Mouse (Mus musculus): ENCODE data around the gene Angel2.
A peak's percentile ranks its signal among the peaks of the same experiment; 100 is the strongest.

The Angel2 gene

DNA sequence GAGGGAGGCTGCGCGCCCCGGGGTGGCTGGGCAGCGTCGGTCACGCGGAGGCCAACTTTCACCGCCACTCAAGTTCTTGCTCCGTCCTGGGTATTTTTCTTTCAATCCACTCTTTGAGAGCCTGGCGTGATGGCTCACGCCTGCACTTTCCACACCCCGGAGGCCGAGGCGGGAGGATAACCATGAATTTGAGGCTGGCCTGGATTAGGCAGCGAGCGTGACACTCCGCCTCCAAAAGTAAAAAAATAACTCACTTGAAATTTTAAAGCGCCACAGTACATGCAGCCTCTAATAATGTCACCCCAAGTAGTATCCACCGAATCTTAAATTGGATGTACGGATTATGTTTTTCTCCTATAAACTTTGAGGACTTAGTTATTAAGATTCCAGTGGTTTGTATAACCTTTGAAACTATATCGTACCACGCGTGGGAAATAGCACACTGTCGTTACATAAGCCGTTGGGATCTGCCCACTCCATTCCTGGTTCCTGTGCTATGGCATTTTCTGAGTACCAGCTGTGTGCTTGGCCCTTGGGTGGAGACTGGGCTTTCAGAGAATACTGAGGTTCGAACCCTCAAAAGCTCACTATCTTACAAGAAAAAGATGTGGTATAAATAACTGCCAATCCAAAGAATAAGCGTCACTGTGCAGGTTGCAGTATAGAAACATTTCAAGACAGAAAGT is 4.2 kb downstream of the Angel2 start:
- DNase-seq (ENCODE audit: low read depth, low spot score), result no peak

DNA sequence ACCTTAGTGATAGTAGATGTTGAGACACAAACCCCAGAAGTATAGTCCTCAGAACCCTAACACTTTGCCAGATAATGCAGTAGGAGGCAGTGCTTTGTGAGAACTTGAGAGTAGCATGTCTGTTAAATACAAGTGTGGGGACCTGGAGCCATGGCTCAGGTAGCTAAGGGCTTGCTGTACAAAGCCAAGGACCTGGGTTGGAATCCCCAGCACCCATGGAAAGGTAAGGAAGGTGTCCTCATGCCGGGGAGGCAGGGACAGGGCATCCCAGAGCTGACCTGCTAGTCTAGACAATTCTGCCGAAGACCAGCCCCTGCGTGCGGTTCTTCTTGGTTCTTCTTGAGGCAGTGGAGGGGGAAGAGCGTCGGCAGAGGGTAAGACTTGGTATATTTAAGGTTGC is 5.3 kb downstream of the Angel2 start:
- no peak for DNase-seq (ENCODE audit: low read depth, low spot score)

DNA sequence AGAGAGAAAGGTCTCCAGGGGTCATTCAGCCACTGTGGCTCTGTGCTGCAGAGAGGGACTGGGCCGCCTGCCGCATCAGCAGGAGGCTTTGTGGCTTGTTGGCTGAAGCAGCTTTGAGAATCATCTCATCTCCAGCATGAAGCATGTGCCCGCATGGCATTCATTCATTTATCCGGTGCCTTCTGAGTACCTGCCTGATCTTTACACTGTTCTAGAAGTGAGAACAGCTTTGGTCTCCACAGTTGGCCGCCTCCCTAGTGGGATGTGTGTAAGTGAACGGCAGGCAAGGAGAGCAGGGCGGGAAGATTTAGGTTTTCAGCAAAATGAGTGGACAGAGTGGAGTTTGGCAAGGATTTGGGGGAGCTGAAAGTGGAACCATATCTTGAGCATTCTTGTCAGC is 14.9 kb downstream of the Angel2 start:
- DNase-seq (ENCODE audit: low read depth, low spot score), result no peak

DNA sequence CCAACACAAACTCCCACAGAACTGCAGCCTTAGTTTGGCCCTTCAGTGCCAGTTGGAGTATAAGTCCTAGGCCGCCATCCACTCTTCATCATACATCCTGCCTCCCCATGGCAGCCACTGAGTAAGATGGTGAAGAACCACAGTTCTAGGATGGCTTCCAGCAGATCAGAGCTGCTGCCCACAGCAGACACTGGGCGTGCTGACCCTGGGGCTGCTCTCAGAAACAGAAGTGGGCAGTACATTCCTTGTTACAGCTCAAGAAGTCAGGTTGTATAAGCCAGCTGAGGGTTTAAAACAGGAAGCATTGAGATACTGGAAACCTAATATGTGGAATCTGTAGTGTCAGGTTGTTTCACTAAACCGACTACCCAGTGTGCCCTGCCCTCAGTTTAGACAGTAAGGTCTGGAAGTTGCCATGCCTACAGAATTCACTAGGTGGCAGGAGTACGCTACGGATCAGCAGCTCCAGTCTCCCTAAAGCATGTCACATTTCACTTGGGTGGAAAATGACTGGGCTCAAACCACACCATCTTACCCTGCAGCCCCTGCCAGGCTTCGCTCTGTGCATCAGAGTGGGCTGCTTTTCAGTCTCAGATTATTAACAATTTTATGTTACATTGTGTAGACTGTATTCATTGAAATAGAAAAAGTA is 19.3 kb downstream of the Angel2 start:
- DNase-seq (ENCODE audit: low read depth, low spot score), result peak; percentile 50

DNA sequence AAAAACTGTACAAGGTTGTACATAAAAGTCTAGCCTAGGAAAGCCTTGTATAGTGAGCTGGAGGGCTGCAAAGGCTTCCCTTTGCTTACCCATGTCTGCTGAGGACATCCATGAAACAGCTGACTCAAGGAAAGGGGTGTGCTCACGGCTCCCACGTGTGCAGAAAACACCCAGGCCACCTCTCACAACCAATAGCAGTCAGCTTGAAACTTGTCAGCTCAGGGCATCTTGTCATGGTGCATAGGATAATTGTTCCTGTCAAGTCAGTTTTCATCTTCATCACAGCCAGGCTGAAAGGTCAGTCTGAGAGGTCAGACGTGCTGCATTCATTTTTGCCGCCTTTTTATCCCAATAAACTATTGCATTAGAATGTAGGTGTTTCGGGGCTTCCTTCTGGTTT is 23.1 kb downstream of the Angel2 start:
- DNase-seq (ENCODE audit: low read depth, low spot score), result no peak

DNA sequence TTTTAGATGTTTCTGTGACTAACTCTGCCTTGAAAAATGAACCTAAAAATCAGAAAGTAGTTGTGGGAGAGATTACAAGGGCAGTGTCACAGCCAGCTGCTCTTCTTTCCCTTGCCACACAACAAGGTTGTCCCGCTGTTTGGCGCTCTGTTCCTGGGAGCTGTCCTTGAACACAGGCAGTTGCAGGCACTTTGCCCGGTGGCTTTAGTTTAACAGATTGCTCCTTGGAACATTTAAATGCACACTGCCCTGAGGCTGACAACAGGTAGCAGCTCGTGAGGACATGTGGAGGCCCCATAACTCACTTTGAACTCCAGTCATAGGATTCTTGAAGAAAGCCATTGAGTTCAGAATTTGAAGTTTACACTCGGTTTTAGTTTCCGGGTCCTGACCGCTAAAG is 23.5 kb downstream of the Angel2 start:
- no peak for DNase-seq (ENCODE audit: low read depth, low spot score)

DNA sequence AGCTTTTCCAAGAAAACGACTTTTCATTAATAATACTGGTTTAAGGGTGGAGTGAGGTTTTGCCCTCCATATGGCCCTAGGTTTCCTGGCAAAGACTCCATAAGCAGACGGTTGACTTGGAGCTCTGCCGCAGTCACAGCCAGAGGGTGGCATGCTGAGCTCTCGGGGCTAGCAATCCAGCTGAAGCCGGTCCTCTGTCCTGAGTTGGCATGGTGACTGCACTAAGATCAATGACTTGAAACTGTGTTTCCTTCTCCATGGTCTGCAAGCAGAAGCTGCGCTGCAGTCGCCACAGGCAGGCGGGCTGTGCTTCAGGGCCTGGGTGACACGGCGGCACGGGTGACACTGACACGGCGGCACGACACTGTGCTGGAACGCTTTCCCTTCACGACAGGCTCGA is 23.9 kb downstream of the Angel2 start:
- no peak for DNase-seq (ENCODE audit: low read depth, low spot score)

DNA sequence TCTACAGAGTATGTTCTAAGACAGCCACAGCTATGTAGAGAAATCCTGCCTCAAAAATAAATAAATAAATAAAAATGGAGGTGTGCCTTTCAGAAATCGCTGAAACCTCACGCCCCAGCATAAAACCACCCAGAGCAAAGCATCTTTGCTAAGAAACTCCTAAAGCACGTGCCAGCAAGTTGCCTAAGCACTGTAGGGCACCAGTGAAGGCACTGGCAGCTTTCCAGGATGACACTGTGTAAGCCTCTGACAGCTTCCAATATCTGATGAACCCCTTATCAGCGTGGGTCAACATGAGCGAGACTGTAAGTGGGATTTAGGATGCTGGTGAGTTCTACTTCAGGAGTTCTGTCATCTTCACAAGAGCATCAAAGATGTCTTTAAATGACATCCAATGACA is 26.1 kb downstream of the Angel2 start:
- DNase-seq (ENCODE audit: low read depth, low spot score), result no peak

DNA sequence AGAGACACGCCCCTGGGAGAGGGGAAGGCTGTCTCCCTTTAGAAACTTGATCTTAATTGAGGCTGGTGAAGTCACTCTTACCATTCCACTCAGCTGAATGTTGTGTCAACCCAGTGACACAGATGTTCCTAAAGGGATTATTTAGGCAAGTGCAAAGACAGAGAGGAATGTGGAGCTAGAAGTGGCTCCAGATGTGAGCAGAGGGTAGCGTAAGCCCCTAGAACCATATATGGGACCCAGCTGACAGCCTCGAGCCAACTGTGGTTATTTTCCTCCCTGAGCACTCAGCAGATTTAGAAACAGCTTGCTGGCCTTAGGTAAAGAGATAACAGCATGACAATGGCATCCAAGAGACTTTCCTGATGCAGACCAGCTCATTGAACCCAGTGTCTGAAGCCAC is 28.1 kb downstream of the Angel2 start:
- no peak for DNase-seq (ENCODE audit: low read depth, low spot score)

DNA sequence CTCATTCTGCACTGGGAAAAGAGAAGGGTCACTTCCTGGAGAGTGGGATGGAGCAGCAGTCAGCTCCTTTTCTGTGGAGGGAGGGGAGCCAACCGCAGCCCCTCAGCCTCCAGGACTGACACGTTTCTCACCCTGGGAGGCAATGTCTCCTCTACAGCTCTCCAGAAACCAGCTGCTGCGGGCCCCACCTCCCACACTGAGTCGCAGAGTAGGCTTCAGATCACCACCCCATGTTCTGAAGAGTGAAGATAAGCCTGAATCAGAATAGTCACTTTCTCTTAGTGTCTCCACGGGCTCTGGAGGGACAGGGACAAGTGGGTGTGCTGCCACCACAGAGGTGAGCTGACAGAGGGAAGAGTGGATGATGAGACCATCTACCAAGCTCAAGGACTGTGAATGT is 33.9 kb downstream of the Angel2 start:
- no peak for DNase-seq (ENCODE audit: low read depth, low spot score)

DNA sequence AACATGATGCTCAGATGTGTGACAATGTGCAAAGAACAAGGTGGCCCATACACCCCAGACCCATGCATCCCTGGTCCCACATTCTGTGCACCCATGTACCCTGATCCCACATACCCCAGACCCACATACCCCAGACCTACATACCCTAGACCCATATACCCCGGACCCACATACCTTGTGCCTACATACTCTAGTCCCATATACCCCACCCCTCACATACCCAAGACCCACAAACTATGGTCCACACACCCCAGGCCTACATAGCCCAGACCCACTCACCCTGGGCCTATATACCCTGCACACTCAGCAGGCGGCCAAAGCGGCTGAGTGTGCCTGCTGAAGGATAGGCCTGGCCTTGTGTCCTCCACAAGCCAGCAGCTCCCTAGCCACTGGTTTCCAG is 37.8 kb downstream of the Angel2 start:
- no peak for DNase-seq (ENCODE audit: low read depth, low spot score)

DNA sequence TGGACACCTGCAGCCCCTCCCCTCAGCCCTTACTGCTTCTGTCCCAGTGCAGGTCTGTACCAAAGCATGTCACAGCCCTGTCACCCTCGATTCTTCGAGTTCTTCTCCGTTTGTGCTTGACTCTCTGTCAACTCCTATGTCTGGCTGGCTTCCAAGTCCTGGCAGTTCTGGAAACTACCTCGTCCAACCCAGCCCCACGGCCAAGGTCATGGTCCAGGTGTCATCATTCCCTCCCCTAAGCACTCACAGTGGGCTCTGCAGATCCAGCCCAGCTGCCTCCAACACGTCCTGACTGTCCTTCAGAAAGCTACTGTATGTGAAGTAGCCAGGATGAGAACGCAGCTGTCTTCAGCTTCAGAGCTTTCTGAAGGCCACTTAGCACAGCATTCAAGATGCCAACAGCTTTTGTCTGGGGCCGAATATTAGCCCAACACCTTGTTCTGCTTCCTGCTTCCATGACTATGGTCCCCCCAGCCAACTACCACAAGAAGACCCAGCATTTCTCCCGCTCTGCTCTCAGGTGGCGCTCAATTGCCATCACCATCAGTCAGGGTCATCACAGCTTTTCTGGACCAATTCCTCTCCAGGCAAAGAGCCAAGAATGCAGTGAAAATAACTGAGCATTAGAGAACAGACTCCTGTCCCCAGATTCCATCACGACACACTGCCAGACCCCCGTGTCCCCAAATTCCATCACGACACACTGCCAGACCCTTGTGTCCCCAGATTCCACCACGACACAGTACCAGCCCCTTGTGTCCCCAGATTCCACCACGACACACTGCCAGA is 40.3 kb downstream of the Angel2 start:
- no peak for DNase-seq (ENCODE audit: low read depth, low spot score)

DNA sequence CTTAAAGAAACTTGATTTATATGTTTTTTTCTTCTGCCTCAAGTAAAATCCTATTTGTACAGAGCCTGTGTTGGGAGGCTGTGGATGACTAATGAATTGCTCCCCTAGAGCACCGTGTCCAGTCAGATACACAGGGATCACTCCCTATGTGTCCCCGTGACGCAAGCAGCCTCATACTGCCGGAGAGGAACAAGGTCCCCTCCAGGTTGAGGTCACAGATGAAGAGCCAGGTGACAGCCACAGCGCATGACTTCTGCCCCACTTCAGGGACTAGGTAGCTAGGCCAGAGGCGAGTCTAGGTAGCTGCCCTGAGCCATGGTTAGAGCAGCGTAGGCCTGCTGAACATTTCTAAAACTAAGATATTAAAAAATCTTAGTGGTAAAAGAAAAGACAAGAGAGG is 43.1 kb downstream of the Angel2 start:
- DNase-seq (ENCODE audit: low read depth, low spot score), result no peak

DNA sequence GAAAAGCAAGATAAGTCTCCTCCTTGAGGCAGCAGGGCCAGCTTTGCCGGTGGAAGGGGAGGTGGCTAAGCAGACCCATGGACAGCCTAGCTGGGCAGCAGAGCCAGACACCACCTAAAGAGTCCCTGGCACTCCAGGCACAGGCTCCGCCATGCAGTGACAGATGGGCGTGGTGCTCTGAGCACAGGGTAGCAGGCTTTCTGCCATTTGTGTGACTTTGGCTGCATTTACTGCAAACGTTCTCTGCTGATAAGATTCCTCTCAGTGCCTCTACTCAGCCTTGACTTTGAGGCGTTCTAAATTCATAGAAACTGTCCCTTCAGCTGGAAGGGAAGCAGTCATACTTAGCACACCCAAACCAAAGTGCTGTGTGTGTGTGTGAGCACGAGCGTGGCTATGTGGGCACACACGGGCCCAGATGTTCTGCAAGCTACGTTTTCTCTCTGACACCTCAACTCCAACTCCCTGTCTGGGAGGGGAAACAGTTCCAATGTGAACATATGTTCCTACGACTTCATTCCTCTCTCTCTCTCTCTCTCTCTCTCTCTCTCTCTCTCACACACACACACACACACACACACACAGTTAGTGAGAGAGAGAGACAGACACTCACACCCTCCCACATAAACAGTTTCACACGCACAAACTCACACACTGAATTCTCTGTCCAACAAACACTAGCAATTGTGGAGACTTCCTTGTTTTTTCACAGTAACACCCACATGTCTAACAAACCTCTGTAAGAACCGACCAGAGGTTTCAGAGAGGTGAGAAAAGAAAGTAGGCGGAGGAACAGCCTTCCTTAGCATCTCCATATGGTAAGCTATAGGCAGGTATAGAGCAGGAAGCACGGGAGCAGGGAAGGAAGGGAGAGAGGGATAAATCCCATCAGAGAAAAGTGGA is 47.0 kb downstream of the Angel2 start:
- DNase-seq (ENCODE audit: low read depth, low spot score), result no peak

DNA sequence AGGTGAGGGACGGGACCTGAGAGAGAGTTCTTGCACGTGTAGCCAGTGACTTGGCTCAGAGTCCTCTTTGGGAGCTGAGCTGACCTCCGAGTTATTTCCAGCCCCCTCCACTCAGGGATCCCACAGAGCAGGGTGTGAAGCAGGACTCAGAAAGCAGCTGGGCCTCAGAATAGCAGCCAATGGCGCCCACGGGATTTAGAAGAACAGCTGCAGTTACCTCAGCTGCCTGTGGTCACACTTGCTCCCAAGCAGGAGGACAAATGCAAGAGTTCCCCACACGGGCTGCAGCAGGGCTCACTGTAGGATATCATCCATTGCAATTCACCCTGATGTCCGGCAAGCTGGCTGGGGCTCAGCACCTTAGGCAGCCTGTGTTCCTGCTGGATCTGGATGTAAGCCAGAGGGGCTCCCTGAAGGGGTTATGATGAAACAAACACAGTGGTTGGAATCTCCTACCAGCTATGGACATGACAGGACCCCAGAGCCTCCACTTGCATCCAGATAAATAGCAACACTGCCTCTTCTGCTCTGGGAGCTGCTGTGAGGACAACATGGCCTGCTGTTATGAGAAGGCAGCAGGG is 47.8 kb downstream of the Angel2 start:
- no peak for DNase-seq (ENCODE audit: low read depth, low spot score)

DNA sequence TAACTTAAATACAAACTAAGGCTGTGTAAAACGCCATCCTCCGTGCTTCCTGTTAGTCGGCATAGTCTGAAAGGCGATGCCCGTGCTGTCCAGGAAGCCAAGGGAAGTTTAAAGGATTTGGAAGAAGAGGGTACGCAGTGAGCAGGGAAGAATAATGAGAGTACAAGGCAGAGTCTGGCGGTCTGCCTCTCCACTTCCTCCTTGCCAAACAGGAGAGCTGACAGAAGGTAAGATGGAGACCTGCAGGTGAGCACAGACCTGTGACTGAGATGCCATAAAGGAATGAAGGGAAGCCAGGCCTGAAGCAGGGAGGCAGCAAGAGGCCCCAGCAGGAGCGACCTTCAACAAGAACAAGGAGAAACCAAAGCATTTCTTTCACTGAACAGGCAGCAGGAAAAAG is 49.3 kb downstream of the Angel2 start:
- DNase-seq (ENCODE audit: low read depth, low spot score), result no peak

DNA sequence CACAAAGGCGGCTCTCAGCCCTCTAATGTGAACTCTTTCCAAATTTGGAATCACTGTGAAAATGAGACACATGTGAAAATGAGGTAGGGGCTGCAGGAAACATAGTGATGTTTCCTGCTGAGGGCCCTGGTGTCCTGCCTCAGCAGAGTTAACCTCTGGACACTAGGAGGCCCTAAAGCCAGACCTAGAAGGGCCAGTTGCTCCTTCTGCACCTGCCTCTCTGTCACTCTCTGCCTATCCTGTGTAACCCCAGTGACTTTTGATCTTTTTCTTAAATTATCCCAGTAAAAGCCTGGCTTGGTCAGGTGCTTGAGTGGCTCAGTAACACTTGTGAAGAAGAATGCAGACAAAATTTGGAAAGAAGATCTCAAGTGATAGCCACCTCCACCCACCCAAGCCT is 49.9 kb downstream of the Angel2 start:
- DNase-seq (ENCODE audit: low read depth, low spot score), result no peak

DNA sequence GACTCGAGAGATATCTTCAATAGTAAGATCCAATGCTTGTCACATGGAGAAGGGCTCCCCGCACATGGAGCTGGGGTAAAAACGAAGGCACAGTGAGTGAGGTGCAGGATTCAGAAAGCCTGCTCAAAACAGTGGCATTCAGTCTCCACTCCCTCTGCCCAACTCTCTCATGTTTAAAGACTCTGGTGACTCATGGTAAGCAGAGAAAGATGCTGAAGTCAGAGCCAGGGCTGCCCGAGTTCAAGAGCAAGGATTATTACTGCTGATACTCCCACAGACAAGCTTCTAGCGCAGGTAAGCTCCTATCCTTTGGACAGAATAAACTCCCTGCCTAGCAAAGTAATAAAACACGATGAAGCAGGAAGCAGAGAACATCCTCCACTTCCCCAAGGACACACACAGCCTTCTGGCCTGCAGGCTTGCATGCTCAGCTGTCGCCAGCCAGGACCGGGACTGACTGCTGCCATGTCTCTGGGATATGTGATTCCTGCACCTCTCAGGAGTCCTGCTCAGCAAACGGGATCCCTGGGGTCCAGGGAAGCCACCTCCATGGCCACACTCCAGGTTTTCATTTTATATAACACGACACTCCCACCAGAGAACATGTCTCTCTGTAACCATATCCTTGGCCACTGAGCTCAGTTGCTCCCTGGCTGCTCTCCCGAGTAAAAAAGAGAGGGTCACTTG is 52.1 kb downstream of the Angel2 start:
- no peak for DNase-seq (ENCODE audit: low read depth, low spot score)

DNA sequence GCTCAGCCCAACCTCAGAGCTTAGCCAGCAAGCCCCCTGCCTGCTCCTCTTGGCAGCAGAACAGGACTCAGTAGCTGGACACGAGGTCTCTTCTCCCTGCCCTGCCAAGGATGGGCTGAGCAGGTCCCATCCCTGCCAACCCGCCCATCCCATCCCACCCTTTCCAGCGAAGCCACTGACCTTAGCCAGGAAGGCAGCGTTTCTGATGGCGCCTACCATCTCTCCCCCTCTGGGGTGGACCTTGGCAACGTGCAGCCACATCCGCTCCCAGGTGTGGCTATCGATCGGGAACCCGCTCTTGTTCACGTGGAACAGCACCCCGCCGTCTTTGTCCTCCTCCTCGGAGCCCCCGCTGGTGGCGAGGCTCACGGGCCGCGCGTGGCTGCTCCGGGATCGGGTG is 53.1 kb downstream of the Angel2 start:
- DNase-seq (ENCODE audit: low read depth, low spot score), result no peak

DNA sequence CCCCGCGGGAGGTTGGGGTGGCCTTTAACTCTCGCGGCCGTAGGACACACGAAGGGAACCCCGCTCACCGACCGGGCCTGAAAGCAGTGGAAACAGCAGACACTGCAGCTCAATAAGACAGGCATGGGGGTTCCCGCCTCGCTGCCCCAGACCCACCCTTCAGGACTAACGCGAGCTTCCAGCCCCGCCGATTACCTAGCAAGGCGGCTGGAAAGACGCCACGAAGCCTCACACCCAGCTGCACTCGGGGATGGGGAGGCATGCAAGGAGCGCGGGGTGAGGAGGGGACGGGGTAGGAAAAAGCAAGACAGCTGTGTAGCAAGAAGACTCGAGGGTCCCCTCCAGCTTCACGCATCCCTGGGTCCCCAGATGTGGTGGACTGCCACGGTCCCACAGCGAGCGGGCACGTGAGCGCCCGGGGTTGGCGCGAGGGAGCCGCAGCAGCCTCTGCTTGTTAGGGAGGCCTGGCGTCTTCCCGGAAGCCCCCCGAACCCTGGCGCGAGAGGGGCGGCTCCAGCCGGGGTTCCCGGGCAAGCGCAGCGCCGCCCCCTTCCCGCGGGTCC is 53.7 kb downstream of the Angel2 start:
- DNase-seq (ENCODE audit: low read depth, low spot score), result no peak

DNA sequence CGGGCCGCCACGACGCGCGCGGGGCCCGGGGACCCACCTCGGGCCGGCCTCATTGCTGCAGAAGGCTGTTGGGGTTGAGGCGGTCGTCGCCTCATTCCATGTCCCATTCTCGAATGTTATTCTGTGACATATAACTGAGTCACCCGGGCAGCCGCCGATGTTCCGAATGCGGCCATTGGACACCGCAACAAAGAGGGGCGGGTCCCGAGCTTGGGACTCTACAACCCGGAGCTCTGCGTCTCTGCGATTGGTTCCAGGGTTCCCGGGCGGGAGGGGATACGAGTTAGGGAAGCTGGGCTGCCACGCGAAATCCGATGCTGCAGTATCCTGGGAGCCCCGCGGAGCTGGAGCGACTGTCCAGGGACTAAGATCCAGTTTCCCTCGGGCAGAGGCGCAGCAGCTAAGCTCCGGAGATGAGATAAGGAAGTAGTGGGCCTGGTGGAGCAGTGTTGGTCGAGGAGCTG is 54.2 kb downstream of the Angel2 start, which contains the start of gene Vash2:
TSS of gene Vash2 (minus strand) at position 197 of the 464 bp plus-strand sequence.
- DNase-seq (ENCODE audit: low read depth, low spot score), result no peak

All from retina, adult 2 months (tissue).